Mouse (Mus musculus) common myeloid progenitor, adult 5-6 weeks (primary cell): ENCODE measurements around the gene Stmnd1. TPM values are rescaled to one million over a fixed set of nuclear protein-coding genes. Genes with fewer than 3 reads are reported as not detected.
"Not testable (repeated sequence)": the region's sequence is repeated elsewhere in the genome, so short reads cannot be mapped to it uniquely, and the experiment has no call there.

ENCODE experiments used
- ATAC-seq: replicated peaks from 2 replicates; pipeline ENCODE4 v1.8.0; 2016; ENCODE audit warnings: low read depth, mild to moderate bottlenecking, moderate TSS enrichment, inconsistent platforms; ENCODE audit not compliant: poor library complexity, severe bottlenecking
- total RNA-seq: library from RNA; stranded (forward); fragments of 200-1000, 187-1606 nt; gene quantifications from 2 replicates; pipeline ENCODE4 v1.2.3, GENCODE M21; 2017

Stmnd1 gene
- not detected in 2 replicates for total RNA-seq

- no peak for ATAC-seq
Measured at GRCm38 (mm10) chr13:46273453-46274110, at the start of gene Stmnd1. TSS of gene Stmnd1 (plus strand) at chr13:46273721.

GRCm38 (mm10) chr13:46226956-46227355 is 46.6 kb upstream of the Stmnd1 start:
- no peak for ATAC-seq

GRCm38 (mm10) chr13:46227486-46227885 is 46.0 kb upstream of the Stmnd1 start:
- no peak for ATAC-seq

GRCm38 (mm10) chr13:46228750-46229149 is 44.8 kb upstream of the Stmnd1 start:
- not testable (repeated sequence) for ATAC-seq

- ATAC-seq: no peak
Measured at GRCm38 (mm10) chr13:46231514-46232085, 41.9 kb upstream of the Stmnd1 start.

- ATAC-seq: no peak
Measured at GRCm38 (mm10) chr13:46237723-46238349, 35.7 kb upstream of the Stmnd1 start.

GRCm38 (mm10) chr13:46238796-46239195 is 34.7 kb upstream of the Stmnd1 start:
- no peak for ATAC-seq

- ATAC-seq: no peak
Measured at GRCm38 (mm10) chr13:46241391-46242188, 31.9 kb upstream of the Stmnd1 start.

GRCm38 (mm10) chr13:46253753-46254152 is 19.8 kb upstream of the Stmnd1 start:
- no peak for ATAC-seq

GRCm38 (mm10) chr13:46254171-46254570 is 19.4 kb upstream of the Stmnd1 start:
- no peak for ATAC-seq

- no peak for ATAC-seq
Measured at GRCm38 (mm10) chr13:46255616-46256015, 17.9 kb upstream of the Stmnd1 start.

GRCm38 (mm10) chr13:46257847-46258246 is 15.7 kb upstream of the Stmnd1 start:
- ATAC-seq: peak; percentile 65

GRCm38 (mm10) chr13:46259526-46259925 is 14.0 kb upstream of the Stmnd1 start:
- no peak; the same call in 1 of the 2 replicates for ATAC-seq

- no peak for ATAC-seq
Measured at GRCm38 (mm10) chr13:46261244-46261643, 12.3 kb upstream of the Stmnd1 start.

GRCm38 (mm10) chr13:46267783-46268182 is 5.7 kb upstream of the Stmnd1 start:
- 0 out of 2 replicates have a peak, but pooled peaks have one; percentile 42 for ATAC-seq

- no peak for ATAC-seq
Measured at GRCm38 (mm10) chr13:46268341-46268740, 5.2 kb upstream of the Stmnd1 start.

GRCm38 (mm10) chr13:46268815-46269445 is 4.6 kb upstream of the Stmnd1 start:
- 0 out of 2 replicates have a peak, but pooled peaks have one; percentile 8 for ATAC-seq

- no peak for ATAC-seq
Measured at GRCm38 (mm10) chr13:46272811-46273452, 589 bp upstream of the Stmnd1 start.

GRCm38 (mm10) chr13:46275701-46276100 is 2.2 kb downstream of the Stmnd1 start:
- no peak for ATAC-seq

- ATAC-seq: no peak
Measured at GRCm38 (mm10) chr13:46282543-46282942, 9.0 kb downstream of the Stmnd1 start.
